Mouse (Mus musculus): ENCODE results near the gene Ttll5. TPM values are rescaled to one million over a fixed set of nuclear protein-coding genes. Genes with fewer than 3 reads are reported as not detected.
A peak's percentile ranks its signal among the peaks of the same experiment; 100 is the strongest.

Ttll5 gene
- total and polyA plus RNA-seq, 3 experiments: 10.1 to 14.2 (median 11.4) TPM

- Histone ChIP-seq H3K27ac (no peak overlapping the region), H3K4me3 (no peak overlapping the region), H3K36me3 (ENCODE audit: control insufficient read depth, insufficient read depth, low read length) (no peaks in the 10 kb centered on the region), H3K27me3 (ENCODE audit: control insufficient read depth, insufficient read depth, low read length) (no peaks in the 10 kb centered on the region), H3K9ac (ENCODE audit: low read depth, low read length) (no peak overlapping the region), H3K4me1 (ENCODE audit: control insufficient read depth, insufficient read depth, low read length) (no peaks in the 10 kb centered on the region), H3K79me2 (replicated peaks; ENCODE audit: control insufficient read depth, insufficient read depth, low read length) (no peaks in the 10 kb centered on the region)
- WGBS: 85% methylated on average over 6 of the region's 6 CpGs
- DNase-seq: no peak
- intact Hi-C loops (cut with DNase I): no loop called here
- TF ChIP-seq EP300 (IDR thresholded peaks at IDR 0.05; ENCODE audit: insufficient read depth, low read depth, low read length): no peak
- no peak for TF ChIP-seq POLR2A (IDR thresholded peaks at IDR 0.05; ENCODE audit: insufficient read depth, low read depth, low read length)
- no peak for TF ChIP-seq CTCF (IDR thresholded peaks at IDR 0.05)
Observed at GRCm38 (mm10) chr12:85910811-85911210, 86.4 kb downstream of the Ttll5 start.

GRCm38 (mm10) chr12:85912712-85913504, 88.4 kb downstream of the Ttll5 start:
- H3K36me3 ChIP-seq (ENCODE audit: control insufficient read depth, insufficient read depth, low read length): no peaks in the 10 kb centered on the region
- WGBS: 85% methylated on average over 13 of the region's 13 CpGs
- DNase-seq: no peak
- H3K79me2 ChIP-seq (replicated peaks; ENCODE audit: control insufficient read depth, insufficient read depth, low read length): no peaks in the 10 kb centered on the region
- no peak overlapping the region for H3K4me3 ChIP-seq
- intact Hi-C loops (cut with DNase I): no loop called here
- H3K9ac ChIP-seq (ENCODE audit: low read depth, low read length): no peak overlapping the region
- no peak for TF ChIP-seq EP300 (IDR thresholded peaks at IDR 0.05; ENCODE audit: insufficient read depth, low read depth, low read length)
- no peak for TF ChIP-seq POLR2A (IDR thresholded peaks at IDR 0.05; ENCODE audit: insufficient read depth, low read depth, low read length)
- no peak overlapping the region for H3K27ac ChIP-seq
- no peaks in the 10 kb centered on the region for H3K4me1 ChIP-seq (ENCODE audit: control insufficient read depth, insufficient read depth, low read length)
- H3K27me3 ChIP-seq (ENCODE audit: control insufficient read depth, insufficient read depth, low read length): no peaks in the 10 kb centered on the region

- H3K4me1 ChIP-seq (ENCODE audit: control insufficient read depth, insufficient read depth, low read length): peaks cover 1% of the 10 kb centered on the region; the same call in 1 of the 2 replicates
- no peaks in the 10 kb centered on the region for H3K79me2 ChIP-seq (replicated peaks; ENCODE audit: control insufficient read depth, insufficient read depth, low read length)
- H3K4me3 ChIP-seq: no peak overlapping the region
- H3K27ac ChIP-seq: no peak overlapping the region
- intact Hi-C loops (cut with DNase I): no loop called here
- H3K9ac ChIP-seq (ENCODE audit: low read depth, low read length): no peak overlapping the region
- H3K27me3 ChIP-seq (ENCODE audit: control insufficient read depth, insufficient read depth, low read length): no peaks in the 10 kb centered on the region
- no peak for DNase-seq
- H3K36me3 ChIP-seq (ENCODE audit: control insufficient read depth, insufficient read depth, low read length): no peaks in the 10 kb centered on the region
- 48% methylated on average over 4 of the region's 4 CpGs for WGBS
- TF ChIP-seq CTCF (IDR thresholded peaks at IDR 0.05) (no peak), POLR2A (IDR thresholded peaks at IDR 0.05; ENCODE audit: insufficient read depth, low read depth, low read length) (no peak), EP300 (IDR thresholded peaks at IDR 0.05; ENCODE audit: insufficient read depth, low read depth, low read length) (no peak)
Observed at GRCm38 (mm10) chr12:85926897-85927296, 102.4 kb downstream of the Ttll5 start.

GRCm38 (mm10) chr12:85928513-85928912, 104.1 kb downstream of the Ttll5 start:
- intact Hi-C loops (cut with DNase I): no loop called here
- 65% methylated on average over 10 of the region's 10 CpGs for WGBS
- no peak overlapping the region for H3K4me3 ChIP-seq
- TF ChIP-seq CTCF (IDR thresholded peaks at IDR 0.05) (no peak), POLR2A (IDR thresholded peaks at IDR 0.05; ENCODE audit: insufficient read depth, low read depth, low read length) (no peak), EP300 (IDR thresholded peaks at IDR 0.05; ENCODE audit: insufficient read depth, low read depth, low read length) (no peak)
- H3K27ac ChIP-seq: no peak overlapping the region
- no peak for DNase-seq
- peaks cover 1% of the 10 kb centered on the region; the same call in 1 of the 2 replicates for H3K4me1 ChIP-seq (ENCODE audit: control insufficient read depth, insufficient read depth, low read length)
- H3K9ac ChIP-seq (ENCODE audit: low read depth, low read length): no peak overlapping the region
- H3K79me2 ChIP-seq (replicated peaks; ENCODE audit: control insufficient read depth, insufficient read depth, low read length): no peaks in the 10 kb centered on the region
- H3K36me3 ChIP-seq (ENCODE audit: control insufficient read depth, insufficient read depth, low read length): no peaks in the 10 kb centered on the region
- no peaks in the 10 kb centered on the region for H3K27me3 ChIP-seq (ENCODE audit: control insufficient read depth, insufficient read depth, low read length)

- 47% methylated on average over 4 of the region's 4 CpGs for WGBS
- Histone ChIP-seq H3K36me3 (ENCODE audit: control insufficient read depth, insufficient read depth, low read length) (no peaks in the 10 kb centered on the region; the same call in 1 of the 2 replicates), H3K27ac (no peak overlapping the region), H3K79me2 (replicated peaks; ENCODE audit: control insufficient read depth, insufficient read depth, low read length) (no peaks in the 10 kb centered on the region), H3K4me3 (no peak overlapping the region), H3K4me1 (ENCODE audit: control insufficient read depth, insufficient read depth, low read length) (peaks cover 1% of the 10 kb centered on the region; the same call in 1 of the 2 replicates), H3K27me3 (ENCODE audit: control insufficient read depth, insufficient read depth, low read length) (no peaks in the 10 kb centered on the region), H3K9ac (ENCODE audit: low read depth, low read length) (no peak overlapping the region)
- DNase-seq: no peak
- intact Hi-C loops (cut with DNase I): loop anchor here (5.0 kb wide), 1 partner anchor 148 kb away; the partner anchor contains the start of gene Tgfb3
- no peak for TF ChIP-seq EP300 (IDR thresholded peaks at IDR 0.05; ENCODE audit: insufficient read depth, low read depth, low read length)
- TF ChIP-seq CTCF (IDR thresholded peaks at IDR 0.05): no peak
- TF ChIP-seq POLR2A (IDR thresholded peaks at IDR 0.05; ENCODE audit: insufficient read depth, low read depth, low read length): no peak
Observed at GRCm38 (mm10) chr12:85929711-85930110, 105.3 kb downstream of the Ttll5 start.

GRCm38 (mm10) chr12:85930713-85931112, 106.3 kb downstream of the Ttll5 start:
- no peak for DNase-seq
- 94% methylated on average over 3 of the region's 3 CpGs for WGBS
- H3K4me1 ChIP-seq (ENCODE audit: control insufficient read depth, insufficient read depth, low read length): peaks cover 1% of the 10 kb centered on the region; the same call in 1 of the 2 replicates
- no peaks in the 10 kb centered on the region for H3K27me3 ChIP-seq (ENCODE audit: control insufficient read depth, insufficient read depth, low read length)
- no peaks in the 10 kb centered on the region for H3K79me2 ChIP-seq (replicated peaks; ENCODE audit: control insufficient read depth, insufficient read depth, low read length)
- H3K4me3 ChIP-seq: no peak overlapping the region
- intact Hi-C loops (cut with DNase I): loop anchor here (5.0 kb wide), 1 partner anchor 147 kb away; the partner anchor contains the start of gene Tgfb3
- H3K36me3 ChIP-seq (ENCODE audit: control insufficient read depth, insufficient read depth, low read length): no peaks in the 10 kb centered on the region; the same call in 1 of the 2 replicates
- TF ChIP-seq CTCF (IDR thresholded peaks at IDR 0.05) (peak; percentile 47), EP300 (IDR thresholded peaks at IDR 0.05; ENCODE audit: insufficient read depth, low read depth, low read length) (no peak)
- no peak overlapping the region for H3K27ac ChIP-seq
- no peak overlapping the region for H3K9ac ChIP-seq (ENCODE audit: low read depth, low read length)
